Comparison of ENCODE assay signal across 8 mouse cellular contexts in genomic region chr12:75594404-75594803, GRCm38 (mm10). TPM values are rescaled to one million over a fixed set of nuclear protein-coding genes. Genes with fewer than 3 reads are reported as not detected.
DNase-seq lines count a peak whose midpoint lies in the region; ATAC-seq and TF ChIP-seq lines count a peak whose summit lies in the region.

No protein-coding gene starts in this region.

- no peak overlapping the region for H3K9ac ChIP-seq in kidney, postnatal 0 days (ENCODE audit: low read depth, low read length)
- no peak overlapping the region for H3K9ac ChIP-seq in intestine, postnatal 0 days (ENCODE audit: low read depth, low read length)
- H3K9ac ChIP-seq in neural tube, embryonic 12.5 days = peak overlapping the region; percentile 93; the same call in 1 of the 2 replicates

- no peak overlapping the region for H3K27ac ChIP-seq in kidney, postnatal 0 days
- H3K27ac ChIP-seq in embryonic fibroblast, embryonic 13.5 days (ENCODE audit: insufficient read depth, low read length) = no peak overlapping the region
- no peak overlapping the region for H3K27ac ChIP-seq in intestine, postnatal 0 days (ENCODE audit: low read depth, low read length)
- no peak overlapping the region for H3K27ac ChIP-seq in neural tube, embryonic 12.5 days

- DNase-seq in kidney, postnatal 0 days (ENCODE audit: low spot score) = no peak
- DNase-seq in kidney, postnatal 10 days = no peak
- no peak for DNase-seq in ovary, postnatal 36 days (ENCODE audit: low spot score)
- no peak for DNase-seq in urinary bladder, postnatal 25 days (ENCODE audit: low spot score)
- DNase-seq in thymus, postnatal 10 days (ENCODE audit: low spot score in 2 of 2) = no peak

- peaks cover 17% of the 10 kb centered on the region for H3K36me3 ChIP-seq in kidney, postnatal 0 days (ENCODE audit: insufficient read depth, low read length)
- peaks cover 17% of the 10 kb centered on the region for H3K36me3 ChIP-seq in intestine, postnatal 0 days (ENCODE audit: control insufficient read depth, insufficient read depth)
- H3K36me3 ChIP-seq in neural tube, embryonic 12.5 days = peaks cover 29% of the 10 kb centered on the region

- peak overlapping the region; percentile 87 for H3K4me2 ChIP-seq in kidney, postnatal 0 days (ENCODE audit: low read length)
- H3K4me2 ChIP-seq in intestine, postnatal 0 days (replicated peaks; ENCODE audit: low read depth) = peak overlapping the region; percentile 85
- H3K4me2 ChIP-seq in neural tube, embryonic 12.5 days (replicated peaks) = peak overlapping the region; percentile 87

- H3K9me3 ChIP-seq in kidney, postnatal 0 days (replicated peaks; ENCODE audit: low read length) = no peaks in the 10 kb centered on the region
- H3K9me3 ChIP-seq in intestine, postnatal 0 days (ENCODE audit: control insufficient read depth) = no peaks in the 10 kb centered on the region
- no peaks in the 10 kb centered on the region for H3K9me3 ChIP-seq in neural tube, embryonic 12.5 days

- H3K27me3 ChIP-seq in kidney, postnatal 0 days (ENCODE audit: insufficient read depth, low read length) = no peaks in the 10 kb centered on the region
- no peaks in the 10 kb centered on the region for H3K27me3 ChIP-seq in intestine, postnatal 0 days (replicated peaks; ENCODE audit: control insufficient read depth, insufficient read depth, low read length)
- H3K27me3 ChIP-seq in neural tube, embryonic 12.5 days (replicated peaks) = no peaks in the 10 kb centered on the region

- TF ChIP-seq POLR2A in embryonic fibroblast, embryonic 13.5 days (IDR thresholded peaks at IDR 0.05; ENCODE audit: low read depth, low read length) = no peak

- peak overlapping the region; percentile 99 for H3K4me3 ChIP-seq in kidney, postnatal 0 days (replicated peaks; ENCODE audit: low read depth, low read length)
- H3K4me3 ChIP-seq in embryonic fibroblast, embryonic 13.5 days (ENCODE audit: insufficient read depth, low read length) = peak overlapping the region; percentile 59
- H3K4me3 ChIP-seq in intestine, postnatal 0 days (ENCODE audit: low read depth, low read length) = peak overlapping the region; percentile 95
- peak overlapping the region; percentile 5; the same call in 1 of the 2 replicates for H3K4me3 ChIP-seq in neural tube, embryonic 12.5 days

- peaks cover 3% of the 10 kb centered on the region; the same call in 1 of the 2 replicates for H3K4me1 ChIP-seq in kidney, postnatal 0 days (replicated peaks; ENCODE audit: insufficient read depth, low read length)
- H3K4me1 ChIP-seq in embryonic fibroblast, embryonic 13.5 days (ENCODE audit: control insufficient read depth, insufficient read depth, low read length) = no peaks in the 10 kb centered on the region
- H3K4me1 ChIP-seq in intestine, postnatal 0 days (replicated peaks; ENCODE audit: control insufficient read depth, insufficient read depth, low read length) = no peaks in the 10 kb centered on the region
- H3K4me1 ChIP-seq in neural tube, embryonic 12.5 days = peaks cover 16% of the 10 kb centered on the region

- no peak for TF ChIP-seq CTCF in kidney, postnatal 0 days (IDR thresholded peaks at IDR 0.05; ENCODE audit: low read depth)
- TF ChIP-seq CTCF in embryonic fibroblast, embryonic 13.5 days (IDR thresholded peaks at IDR 0.05; ENCODE audit: borderline replicate concordance, insufficient read depth, low read length) = no peak
- no peak for TF ChIP-seq CTCF in intestine, postnatal 0 days (IDR thresholded peaks at IDR 0.05; ENCODE audit: low read depth)

- ATAC-seq in kidney, postnatal 0 days (replicated peaks; ENCODE audit: low FRiP score, low read depth) = no peak
- no peak for ATAC-seq in intestine, postnatal 0 days
- ATAC-seq in neural tube, embryonic 12.5 days (ENCODE audit: low FRiP score, low read depth) = no peak

- WGBS in kidney, postnatal 0 days = 35% methylated on average over 5 of the region's 5 CpGs
- WGBS in intestine, postnatal 0 days = 40% methylated on average over 5 of the region's 5 CpGs
- WGBS in neural tube, embryonic 12.5 days = 41% methylated on average over 5 of the region's 5 CpGs

RNA-seq across cellular contexts. Expression of gene Ppp2r5e, which starts 1.6 kb away (rescaled TPM):
- polyA plus RNA-seq in kidney, postnatal 0 days (2015; fragmentation: Nextera tagmentation; extraction: Ambion mirVana) = 12.7 and 16.0 TPM in 2 replicates
- 37.9 and 43.2 TPM in 2 replicates for polyA plus RNA-seq in embryonic fibroblast, embryonic 13.5 days (2011; ENCODE audit: insufficient read length, low read depth, missing spikeins)
- polyA plus RNA-seq in intestine, postnatal 0 days (2015; fragmentation: Nextera tagmentation; extraction: Ambion mirVana) = 7.3 and 9.2 TPM in 2 replicates
- polyA plus RNA-seq in neural tube, embryonic 12.5 days (2016; fragmentation: Nextera tagmentation; extraction: Ambion mirVana) = 21.3 and 23.6 TPM in 2 replicates

Comparison
In these comparisons a context has a peak if more than half of its experiments do, and no peak if none do; other contexts are left out.
1. H3K4me3 ChIP-seq: peak in every context shown above with its lines; median percentile 99 in kidney, postnatal 0 days; 95 in intestine, postnatal 0 days; 59 in embryonic fibroblast, embryonic 13.5 days; 5 in neural tube, embryonic 12.5 days.